Mouse (Mus musculus) lung, postnatal 0 days (tissue): ENCODE results near the gene Mob3b.

Source experiments
- CTCF ChIP-seq: IDR thresholded peaks from 2 replicates; pipeline ENCODE4 v1.5.1; 2016; ENCODE audit warnings: antibody characterized with exemption, mild to moderate bottlenecking
- EP300 ChIP-seq: IDR thresholded peaks from 2 replicates; pipeline ENCODE4 v1.6.1; 2016; ENCODE audit warnings: antibody characterized with exemption, mild to moderate bottlenecking, control low read depth

- no peak for TF ChIP-seq CTCF
- TF ChIP-seq EP300: no peak
Measured at GRCm38 (mm10) chr4:35092457-35092856, 64.8 kb downstream of the Mob3b start.
